Mouse (Mus musculus) myocyte (in vitro differentiated cells): ENCODE data around the gene Rtbdn. TPM values are rescaled to one million over a fixed set of nuclear protein-coding genes. Genes with fewer than 3 reads are reported as not detected.

Experiments
- H3K27me3 ChIP-seq: one replicate; pipeline ENCODE4 v1.6.1; 2011; ENCODE audit not compliant: control insufficient read depth, insufficient read depth, insufficient read length
- H3K36me3 ChIP-seq: one replicate; pipeline ENCODE4 v1.6.1; 2011; ENCODE audit not compliant: control insufficient read depth, insufficient read depth
- H3K4me2 ChIP-seq: one replicate; pipeline ENCODE4 v1.6.1; 2011; ENCODE audit warnings: low read depth, control low read depth
- H3K4me3 ChIP-seq: one replicate; pipeline ENCODE4 v1.5.1; 2011; ENCODE audit warnings: mild to moderate bottlenecking, control low read depth, moderate library complexity
- H3K79me2 ChIP-seq: one replicate; pipeline ENCODE4 v1.6.1; 2011; ENCODE audit not compliant: control insufficient read depth, insufficient read depth
- H3ac ChIP-seq: one replicate; pipeline ENCODE4 v1.6.1; 2011; ENCODE audit not compliant: control insufficient read depth, insufficient read length
- CEBPB ChIP-seq: IDR thresholded peaks from 2 replicates; pipeline ENCODE4 v1.6.1; 2011; ENCODE audit warnings: mild to moderate bottlenecking, moderate library complexity; ENCODE audit not compliant: poor library complexity, insufficient read depth, severe bottlenecking
- E2F4 ChIP-seq: IDR thresholded peaks from one replicate; pipeline ENCODE4 v1.6.1; 2011; ENCODE audit warnings: mild to moderate bottlenecking, control low read depth, moderate library complexity; ENCODE audit not compliant: insufficient read depth
- MAX ChIP-seq: IDR thresholded peaks from one replicate; pipeline ENCODE4 v1.6.1; 2011; ENCODE audit warnings: low read depth, mild to moderate bottlenecking, control low read depth
- MYOD1 ChIP-seq, 3 experiments: IDR thresholded peaks; one replicate each; pipeline ENCODE4 v1.6.1; 2011; ENCODE audit warnings: control low read depth in 2 of 3, low read depth in 2 of 3, mild to moderate bottlenecking in 2 of 3, moderate library complexity in 1 of 3; ENCODE audit not compliant: insufficient read length in 2 of 3, control insufficient read depth in 1 of 3
- MYOG ChIP-seq, 3 experiments: IDR thresholded peaks; one replicate each; pipeline ENCODE4 v1.6.1; 2011; ENCODE audit warnings: control low read depth in 2 of 3, low read depth in 2 of 3, mild to moderate bottlenecking in 2 of 3; ENCODE audit not compliant: insufficient read length in 2 of 3, control insufficient read depth in 1 of 3, insufficient read depth in 1 of 3
- POLR2A ChIP-seq: IDR thresholded peaks from one replicate; pipeline ENCODE4 v1.6.1; 2011; ENCODE audit warnings: low read depth, mild to moderate bottlenecking, control low read depth, moderate library complexity; ENCODE audit not compliant: insufficient read length
- POLR2AphosphoS2 ChIP-seq: IDR thresholded peaks from one replicate; pipeline ENCODE4 v1.6.1; 2011; ENCODE audit warnings: low read depth, control low read depth; ENCODE audit not compliant: insufficient read length
- REST ChIP-seq: IDR thresholded peaks from one replicate; pipeline ENCODE4 v1.6.1; 2011; ENCODE audit warnings: mild to moderate bottlenecking, control low read depth, moderate library complexity; ENCODE audit not compliant: insufficient read depth, insufficient read length
- SRF ChIP-seq: IDR thresholded peaks from one replicate; pipeline ENCODE4 v1.6.1; 2011; ENCODE audit warnings: low read depth; ENCODE audit not compliant: control insufficient read depth, insufficient read length
- TCF12 ChIP-seq: IDR thresholded peaks from one replicate; pipeline ENCODE4 v1.6.1; 2011; ENCODE audit warnings: mild to moderate bottlenecking, control low read depth; ENCODE audit not compliant: poor library complexity, insufficient read depth, severe bottlenecking
- TCF3 ChIP-seq: IDR thresholded peaks from one replicate; pipeline ENCODE4 v1.6.1; 2011; ENCODE audit warnings: low read depth, control low read depth; ENCODE audit not compliant: insufficient read length
- USF1 ChIP-seq: IDR thresholded peaks from one replicate; pipeline ENCODE4 v1.6.1; 2011; ENCODE audit warnings: low read depth, mild to moderate bottlenecking, control low read depth, moderate library complexity
- polyA plus RNA-seq: library from polyadenylated mRNA; unstranded; fragments of >200 nt; fragmentation: generic; extraction: Trizol; gene quantifications from one replicate; pipeline ENCODE4 v1.2.1, GENCODE M21; 2012; ENCODE audit warnings: missing spikeins

Rtbdn gene
- polyA plus RNA-seq, 1 experiment: not detected

GRCm38 (mm10) chr8:84918646-84919045 is 28.1 kb upstream of the Rtbdn start:
- Histone ChIP-seq H3K79me2 (no peaks in the 10 kb centered on the region), H3ac (no peak overlapping the region), H3K4me3 (no peak overlapping the region), H3K27me3 (peaks cover 17% of the 10 kb centered on the region), H3K36me3 (no peaks in the 10 kb centered on the region), H3K4me2 (no peak overlapping the region)
- TF ChIP-seq USF1: no peak
- no peak for TF ChIP-seq SRF

GRCm38 (mm10) chr8:84921596-84921995 is 25.2 kb upstream of the Rtbdn start:
- Histone ChIP-seq H3ac (no peak overlapping the region), H3K4me3 (no peak overlapping the region), H3K27me3 (peaks cover 8% of the 10 kb centered on the region), H3K79me2 (no peaks in the 10 kb centered on the region), H3K4me2 (no peak overlapping the region), H3K36me3 (no peaks in the 10 kb centered on the region)
- TF ChIP-seq USF1: no peak
- no peak for TF ChIP-seq REST
- TF ChIP-seq CEBPB: no peak
- TF ChIP-seq POLR2A: no peak
- TF ChIP-seq E2F4: no peak
- TF ChIP-seq TCF12: no peak
- TF ChIP-seq SRF: no peak
- no peak for TF ChIP-seq POLR2AphosphoS2
- TF ChIP-seq MAX: no peak
- no peak for TF ChIP-seq MYOD1 (IDR thresholded peaks at IDR 0.05; ENCODE audit: control insufficient read depth in 1 of 3, insufficient read length in 2 of 3, low read depth in 2 of 3)
- no peak for TF ChIP-seq MYOG (IDR thresholded peaks at IDR 0.05; ENCODE audit: control insufficient read depth in 1 of 3, insufficient read depth in 1 of 3, insufficient read length in 2 of 3, low read depth in 2 of 3)
- TF ChIP-seq TCF3: no peak

- no peak overlapping the region for H3K4me3 ChIP-seq
- H3K4me2 ChIP-seq: no peak overlapping the region
- no peaks in the 10 kb centered on the region for H3K79me2 ChIP-seq
- H3K36me3 ChIP-seq: no peaks in the 10 kb centered on the region
- TF ChIP-seq POLR2A (no peak), MYOD1 (IDR thresholded peaks at IDR 0.05; ENCODE audit: control insufficient read depth in 1 of 3, insufficient read length in 2 of 3, low read depth in 2 of 3) (no peak), USF1 (no peak), MYOG (IDR thresholded peaks at IDR 0.05; ENCODE audit: control insufficient read depth in 1 of 3, insufficient read depth in 1 of 3, insufficient read length in 2 of 3, low read depth in 2 of 3) (no peak), MAX (no peak)
- peaks cover 11% of the 10 kb centered on the region for H3K27me3 ChIP-seq
- H3ac ChIP-seq: no peak overlapping the region
These were observed 21.2 kb upstream of the Rtbdn start for GRCm38 (mm10) chr8:84925557-84925956.

GRCm38 (mm10) chr8:84927513-84927912 is 19.3 kb upstream of the Rtbdn start:
- no peaks in the 10 kb centered on the region for H3K79me2 ChIP-seq
- no peak overlapping the region for H3ac ChIP-seq
- H3K36me3 ChIP-seq: no peaks in the 10 kb centered on the region
- TF ChIP-seq TCF3 (no peak), MYOG (IDR thresholded peaks at IDR 0.05; ENCODE audit: control insufficient read depth in 1 of 3, insufficient read depth in 1 of 3, insufficient read length in 2 of 3, low read depth in 2 of 3) (no peak), MYOD1 (IDR thresholded peaks at IDR 0.05; ENCODE audit: control insufficient read depth in 1 of 3, insufficient read length in 2 of 3, low read depth in 2 of 3) (no peak), CEBPB (no peak), SRF (no peak), POLR2A (no peak), TCF12 (no peak), MAX (no peak), E2F4 (no peak), POLR2AphosphoS2 (no peak), USF1 (no peak)
- no peak overlapping the region for H3K4me2 ChIP-seq
- no peak overlapping the region for H3K4me3 ChIP-seq
- H3K27me3 ChIP-seq: peaks cover 20% of the 10 kb centered on the region

- no peak overlapping the region for H3ac ChIP-seq
- no peaks in the 10 kb centered on the region for H3K36me3 ChIP-seq
- no peak overlapping the region for H3K4me2 ChIP-seq
- TF ChIP-seq POLR2AphosphoS2 (no peak), MYOG (IDR thresholded peaks at IDR 0.05; ENCODE audit: control insufficient read depth in 1 of 3, insufficient read depth in 1 of 3, insufficient read length in 2 of 3, low read depth in 2 of 3) (no peak), SRF (no peak), E2F4 (no peak), REST (no peak), TCF3 (no peak), MAX (no peak), MYOD1 (IDR thresholded peaks at IDR 0.05; ENCODE audit: control insufficient read depth in 1 of 3, insufficient read length in 2 of 3, low read depth in 2 of 3) (no peak), TCF12 (no peak), USF1 (no peak), CEBPB (no peak), POLR2A (no peak)
- peaks cover 20% of the 10 kb centered on the region for H3K27me3 ChIP-seq
- H3K4me3 ChIP-seq: no peak overlapping the region
- H3K79me2 ChIP-seq: no peaks in the 10 kb centered on the region
These were observed 18.1 kb upstream of the Rtbdn start for GRCm38 (mm10) chr8:84928456-84929306.
